Mouse (Mus musculus): ENCODE measurements around the gene Krtap3-3. TPM values are rescaled to one million over a fixed set of nuclear protein-coding genes. Genes with fewer than 3 reads are reported as not detected.
"Not testable (repeated sequence)": the region's sequence is repeated elsewhere in the genome, so short reads cannot be mapped to it uniquely, and the experiment has no call there.

The Krtap3-3 gene
- polyA plus RNA-seq (2016; fragmentation: Nextera tagmentation; extraction: Ambion mirVana) = not detected in 2 replicates

- no peak within 1 kb of the TSS for H3K27ac ChIP-seq
- no peaks in the 10 kb centered on the region for H3K4me1 ChIP-seq
- 74% methylated on average over 4 of the region's 4 CpGs for WGBS
- no peaks in the 10 kb centered on the region for H3K9me3 ChIP-seq (replicated peaks)
- no peaks in the 10 kb centered on the region for H3K36me3 ChIP-seq
- H3K27me3 ChIP-seq = no peaks in the 10 kb centered on the region
- no peak within 1 kb of the TSS for H3K4me3 ChIP-seq
- no peak within 1 kb of the TSS for H3K4me2 ChIP-seq (replicated peaks)
- no peak within 1 kb of the TSS for H3K9ac ChIP-seq
- no peak for ATAC-seq (ENCODE audit: low FRiP score)
Measured at GRCm38 (mm10) chr11:99550765-99551164, at the start of gene Krtap3-3. Gene Krtap3-3, minus strand, starts transcription at chr11:99550865.

- H3K4me3 ChIP-seq; H3K27me3 ChIP-seq; H3K36me3 ChIP-seq; ATAC-seq (ENCODE audit: low FRiP score); H3K4me1 ChIP-seq; H3K9ac ChIP-seq; H3K9me3 ChIP-seq (replicated peaks); H3K4me2 ChIP-seq (replicated peaks); H3K27ac ChIP-seq: not testable (repeated sequence)
- 78% methylated on average over 6 of the region's 6 CpGs for WGBS
Measured at GRCm38 (mm10) chr11:99597742-99598141, 47.1 kb upstream of the Krtap3-3 start, which contains the start of gene Krtap9-3. Gene Krtap9-3, minus strand, starts transcription at chr11:99598105.

GRCm38 (mm10) chr11:99590981-99591380 is 40.3 kb upstream of the Krtap3-3 start, which contains the start of gene Krtap1-3:
Gene Krtap1-3, minus strand, starts transcription at chr11:99591339.
- Histone ChIP-seq H3K27ac (no peak within 1 kb of the TSS), H3K36me3 (no peaks in the 10 kb centered on the region), H3K27me3 (no peaks in the 10 kb centered on the region), H3K4me2 (replicated peaks) (no peak within 1 kb of the TSS), H3K4me3 (no peak within 1 kb of the TSS), H3K9me3 (replicated peaks) (no peaks in the 10 kb centered on the region), H3K9ac (no peak within 1 kb of the TSS), H3K4me1 (no peaks in the 10 kb centered on the region)
- ATAC-seq (ENCODE audit: low FRiP score) = no peak
- 87% methylated on average over 6 of the region's 6 CpGs for WGBS

GRCm38 (mm10) chr11:99585096-99585495 is 34.4 kb upstream of the Krtap3-3 start:
- Histone ChIP-seq H3K27ac (no peak overlapping the region), H3K4me3 (no peak overlapping the region), H3K36me3 (no peaks in the 10 kb centered on the region), H3K4me1 (no peaks in the 10 kb centered on the region), H3K4me2 (replicated peaks) (no peak overlapping the region), H3K9me3 (replicated peaks) (no peaks in the 10 kb centered on the region), H3K9ac (no peak overlapping the region), H3K27me3 (no peaks in the 10 kb centered on the region)
- 95% methylated on average over 7 of the region's 7 CpGs for WGBS
- no peak for ATAC-seq (ENCODE audit: low FRiP score)

GRCm38 (mm10) chr11:99583245-99583704 is 32.6 kb upstream of the Krtap3-3 start, which contains the start of gene Krtap1-4:
Gene Krtap1-4, minus strand, starts transcription at chr11:99583654.
- Histone ChIP-seq H3K9me3 (replicated peaks) (no peaks in the 10 kb centered on the region), H3K4me3 (no peak within 1 kb of the TSS), H3K27ac (no peak within 1 kb of the TSS), H3K27me3 (no peaks in the 10 kb centered on the region), H3K4me1 (no peaks in the 10 kb centered on the region), H3K9ac (no peak within 1 kb of the TSS), H3K4me2 (replicated peaks) (no peak within 1 kb of the TSS), H3K36me3 (no peaks in the 10 kb centered on the region)
- ATAC-seq (ENCODE audit: low FRiP score) = no peak
- 62% methylated on average over 5 of the region's 5 CpGs for WGBS

- Histone ChIP-seq H3K4me3 (no peak overlapping the region), H3K36me3 (no peaks in the 10 kb centered on the region), H3K9me3 (replicated peaks) (no peaks in the 10 kb centered on the region), H3K4me2 (replicated peaks) (no peak overlapping the region), H3K4me1 (no peaks in the 10 kb centered on the region), H3K27ac (no peak overlapping the region), H3K27me3 (no peaks in the 10 kb centered on the region), H3K9ac (no peak overlapping the region)
- WGBS = 90% methylated on average over 6 of the region's 6 CpGs
- ATAC-seq (ENCODE audit: low FRiP score) = no peak
Measured at GRCm38 (mm10) chr11:99581564-99581963, 30.9 kb upstream of the Krtap3-3 start.

GRCm38 (mm10) chr11:99581051-99581450 is 30.4 kb upstream of the Krtap3-3 start:
- Histone ChIP-seq H3K27ac (no peak overlapping the region), H3K9ac (no peak overlapping the region), H3K36me3 (no peaks in the 10 kb centered on the region), H3K4me2 (replicated peaks) (no peak overlapping the region), H3K4me3 (no peak overlapping the region), H3K9me3 (replicated peaks) (no peaks in the 10 kb centered on the region), H3K4me1 (no peaks in the 10 kb centered on the region), H3K27me3 (no peaks in the 10 kb centered on the region)
- ATAC-seq (ENCODE audit: low FRiP score) = no peak
- WGBS = 95% methylated on average over 5 of the region's 5 CpGs

GRCm38 (mm10) chr11:99580636-99581035 is 30.0 kb upstream of the Krtap3-3 start, which contains the start of gene Krtap1-5:
Gene Krtap1-5, minus strand, starts transcription at chr11:99581016.
- no peaks in the 10 kb centered on the region for H3K4me1 ChIP-seq
- H3K4me2 ChIP-seq (replicated peaks) = no peak within 1 kb of the TSS
- WGBS = 90% methylated on average over 6 of the region's 6 CpGs
- H3K27ac ChIP-seq = no peak within 1 kb of the TSS
- H3K9me3 ChIP-seq (replicated peaks) = no peaks in the 10 kb centered on the region
- H3K9ac ChIP-seq = no peak within 1 kb of the TSS
- no peaks in the 10 kb centered on the region for H3K36me3 ChIP-seq
- H3K27me3 ChIP-seq = no peaks in the 10 kb centered on the region
- no peak for ATAC-seq (ENCODE audit: low FRiP score)
- H3K4me3 ChIP-seq = no peak within 1 kb of the TSS

GRCm38 (mm10) chr11:99574106-99574505 is 23.4 kb upstream of the Krtap3-3 start:
- WGBS = 11% methylated on average over 7 of the region's 7 CpGs
- Histone ChIP-seq H3K27ac (no peak overlapping the region), H3K4me3 (no peak overlapping the region), H3K4me2 (replicated peaks) (peak overlapping the region; percentile 44), H3K36me3 (no peaks in the 10 kb centered on the region), H3K9me3 (replicated peaks) (no peaks in the 10 kb centered on the region), H3K27me3 (no peaks in the 10 kb centered on the region), H3K9ac (no peak overlapping the region), H3K4me1 (no peaks in the 10 kb centered on the region)
- ATAC-seq (ENCODE audit: low FRiP score) = peak; percentile 66; the same call in 1 of the 2 replicates

- 43% methylated on average over 4 of the region's 4 CpGs for WGBS
- no peak overlapping the region for H3K4me3 ChIP-seq
- no peaks in the 10 kb centered on the region for H3K27me3 ChIP-seq
- H3K27ac ChIP-seq = no peak overlapping the region
- H3K4me2 ChIP-seq (replicated peaks) = no peak overlapping the region
- H3K9ac ChIP-seq = no peak overlapping the region
- H3K36me3 ChIP-seq = no peaks in the 10 kb centered on the region
- no peaks in the 10 kb centered on the region for H3K9me3 ChIP-seq (replicated peaks)
- H3K4me1 ChIP-seq = no peaks in the 10 kb centered on the region
- no peak for ATAC-seq (ENCODE audit: low FRiP score)
Measured at GRCm38 (mm10) chr11:99573164-99573563, 22.5 kb upstream of the Krtap3-3 start.

- H3K27ac ChIP-seq = no peak within 1 kb of the TSS
- ATAC-seq (ENCODE audit: low FRiP score) = no peak
- no peak within 1 kb of the TSS for H3K4me3 ChIP-seq
- no peaks in the 10 kb centered on the region for H3K27me3 ChIP-seq
- no peaks in the 10 kb centered on the region for H3K9me3 ChIP-seq (replicated peaks)
- H3K9ac ChIP-seq = no peak within 1 kb of the TSS
- WGBS = 94% methylated on average over 7 of the region's 7 CpGs
- H3K4me2 ChIP-seq (replicated peaks) = no peak within 1 kb of the TSS
- no peaks in the 10 kb centered on the region for H3K36me3 ChIP-seq
- H3K4me1 ChIP-seq = no peaks in the 10 kb centered on the region
Measured at GRCm38 (mm10) chr11:99566530-99566929, 15.9 kb upstream of the Krtap3-3 start, which contains the start of gene Krtap3-1. Gene Krtap3-1, minus strand, starts transcription at chr11:99566630.

- Histone ChIP-seq H3K4me2 (replicated peaks) (no peak overlapping the region), H3K27ac (no peak overlapping the region), H3K4me3 (no peak overlapping the region), H3K9ac (no peak overlapping the region), H3K27me3 (no peaks in the 10 kb centered on the region), H3K4me1 (no peaks in the 10 kb centered on the region), H3K9me3 (replicated peaks) (no peaks in the 10 kb centered on the region), H3K36me3 (no peaks in the 10 kb centered on the region)
- no peak for ATAC-seq (ENCODE audit: low FRiP score)
- WGBS = 82% methylated on average over 6 of the region's 6 CpGs
Measured at GRCm38 (mm10) chr11:99562580-99562979, 11.9 kb upstream of the Krtap3-3 start.

- no peaks in the 10 kb centered on the region for H3K27me3 ChIP-seq
- H3K4me3 ChIP-seq = no peak within 1 kb of the TSS
- no peak within 1 kb of the TSS for H3K9ac ChIP-seq
- no peak for ATAC-seq (ENCODE audit: low FRiP score)
- H3K4me2 ChIP-seq (replicated peaks) = no peak within 1 kb of the TSS
- WGBS = 93% methylated on average over 9 of the region's 9 CpGs
- H3K36me3 ChIP-seq = no peaks in the 10 kb centered on the region
- no peaks in the 10 kb centered on the region for H3K4me1 ChIP-seq
- no peak within 1 kb of the TSS for H3K27ac ChIP-seq
- no peaks in the 10 kb centered on the region for H3K9me3 ChIP-seq (replicated peaks)
Measured at GRCm38 (mm10) chr11:99559366-99559765, 8.7 kb upstream of the Krtap3-3 start, which contains the start of gene Gm11939. Gene Gm11939, minus strand, starts transcription at chr11:99559466.

Measured in hindbrain, embryonic 12.5 days (tissue).